Mouse (Mus musculus): Measurements from ENCODE around the gene Prkar1b. TPM values are rescaled to one million over a fixed set of nuclear protein-coding genes. Genes with fewer than 3 reads are reported as not detected.

Prkar1b gene
- 1.4 TPM in 1 of 2 replicates, not detected in the other for polyA plus RNA-seq (2012; ENCODE audit: insufficient read depth, low replicate concordance)

- TF ChIP-seq GATA1 (IDR thresholded peaks at IDR 0.05; ENCODE audit: borderline replicate concordance, low read length) (no peak), FLI1 (IDR thresholded peaks at IDR 0.05; ENCODE audit: low read length) (no peak)
- peaks cover 85% of the 10 kb centered on the region for H3K4me1 ChIP-seq
These were observed at the start of gene Prkar1b, which contains the start of gene Dnaaf5 for GRCm38 (mm10) chr5:139149681-139150602. Prkar1b (minus strand) TSS chr5:139150001. Dnaaf5 (plus strand) TSS chr5:139150223.

DNA sequence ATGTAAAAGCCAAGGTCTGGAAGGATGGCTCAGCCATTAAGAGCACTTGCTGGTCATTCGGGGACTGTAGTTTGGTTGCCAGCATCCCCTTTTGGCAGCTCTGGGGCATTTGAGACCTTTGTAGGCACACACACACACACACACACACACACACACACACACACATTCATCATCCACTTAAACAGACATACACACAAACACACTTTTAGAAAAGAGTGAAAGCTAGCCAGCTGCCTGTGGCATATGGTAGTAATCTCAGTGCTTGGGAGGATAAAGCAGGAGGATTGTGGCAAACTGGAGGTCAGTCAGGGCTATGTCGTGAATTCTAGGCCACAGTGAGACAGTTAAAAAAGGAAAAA, 49.8 kb upstream of the Prkar1b start:
- TF ChIP-seq FLI1 (IDR thresholded peaks at IDR 0.05; ENCODE audit: low read length): no peak
- TF ChIP-seq GATA1 (IDR thresholded peaks at IDR 0.05; ENCODE audit: borderline replicate concordance, low read length): no peak
- H3K4me3 ChIP-seq (replicated peaks): peak overlapping the region; percentile 99
- H3K36me3 ChIP-seq (replicated peaks; ENCODE audit: low read length): peaks cover 3% of the 10 kb centered on the region
- peaks cover 75% of the 10 kb centered on the region for H3K4me1 ChIP-seq
- H3K27me3 ChIP-seq (replicated peaks): no peaks in the 10 kb centered on the region
- no peaks in the 10 kb centered on the region for H3K9me3 ChIP-seq

More at GRCm38 (mm10) chr5:139149681-139150602, at the start of gene Prkar1b, which contains the start of gene Dnaaf5:
- Histone ChIP-seq H3K36me3 (replicated peaks; ENCODE audit: low read length) (peaks cover 66% of the 10 kb centered on the region), H3K9me3 (peaks cover 10% of the 10 kb centered on the region), H3K27me3 (replicated peaks) (no peaks in the 10 kb centered on the region), H3K4me3 (replicated peaks) (peak within 1 kb of the TSS; percentile 97)

GRCm38 (mm10) chr5:139198779-139199178, 49.0 kb upstream of the Prkar1b start:
- Histone ChIP-seq H3K27me3 (replicated peaks) (no peaks in the 10 kb centered on the region), H3K36me3 (replicated peaks; ENCODE audit: low read length) (peaks cover 3% of the 10 kb centered on the region), H3K4me1 (peaks cover 67% of the 10 kb centered on the region), H3K9me3 (no peaks in the 10 kb centered on the region), H3K4me3 (replicated peaks) (peak overlapping the region; percentile 81)
- TF ChIP-seq FLI1 (IDR thresholded peaks at IDR 0.05; ENCODE audit: low read length) (no peak), GATA1 (IDR thresholded peaks at IDR 0.05; ENCODE audit: borderline replicate concordance, low read length) (no peak)

GRCm38 (mm10) chr5:139190958-139191357, 41.2 kb upstream of the Prkar1b start:
- no peak overlapping the region for H3K4me3 ChIP-seq (replicated peaks)
- no peaks in the 10 kb centered on the region; the same call in none of the 2 replicates for H3K4me1 ChIP-seq
- TF ChIP-seq FLI1 (IDR thresholded peaks at IDR 0.05; ENCODE audit: low read length): no peak

GRCm38 (mm10) chr5:139189726-139190125, 39.9 kb upstream of the Prkar1b start:
- peaks cover 36% of the 10 kb centered on the region for H3K36me3 ChIP-seq (replicated peaks; ENCODE audit: low read length)
- H3K4me3 ChIP-seq (replicated peaks): no peak overlapping the region
- no peaks in the 10 kb centered on the region for H3K27me3 ChIP-seq (replicated peaks)
- TF ChIP-seq GATA1 (IDR thresholded peaks at IDR 0.05; ENCODE audit: borderline replicate concordance, low read length): no peak
- TF ChIP-seq FLI1 (IDR thresholded peaks at IDR 0.05; ENCODE audit: low read length): no peak
- H3K4me1 ChIP-seq: peaks cover 8% of the 10 kb centered on the region
- H3K9me3 ChIP-seq: no peaks in the 10 kb centered on the region

More at GRCm38 (mm10) chr5:139190958-139191357, 41.2 kb upstream of the Prkar1b start:
- Histone ChIP-seq H3K36me3 (replicated peaks; ENCODE audit: low read length) (peaks cover 24% of the 10 kb centered on the region), H3K27me3 (replicated peaks) (no peaks in the 10 kb centered on the region), H3K9me3 (no peaks in the 10 kb centered on the region)

DNA sequence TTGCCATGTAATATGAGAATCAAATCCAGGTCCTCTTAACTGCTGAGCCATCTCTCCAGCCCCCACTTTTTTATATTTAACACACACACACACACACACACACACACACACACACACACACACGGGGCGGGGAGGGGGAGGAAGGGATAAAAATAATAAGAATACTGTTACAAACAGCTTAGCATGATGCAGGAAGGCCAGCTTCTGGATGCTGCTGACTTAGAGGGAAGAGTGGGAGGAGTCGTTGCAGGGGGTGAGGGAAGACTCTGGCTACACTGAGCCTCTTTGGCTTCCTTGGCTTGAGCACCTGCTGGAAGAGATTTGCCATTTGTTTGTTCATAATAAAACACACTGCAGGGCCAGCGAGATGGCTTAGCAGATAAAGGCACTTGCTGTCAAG, 35.1 kb upstream of the Prkar1b start:
- Histone ChIP-seq H3K27me3 (replicated peaks) (no peaks in the 10 kb centered on the region), H3K36me3 (replicated peaks; ENCODE audit: low read length) (peaks cover 85% of the 10 kb centered on the region), H3K9me3 (no peaks in the 10 kb centered on the region), H3K4me1 (peaks cover 11% of the 10 kb centered on the region), H3K4me3 (replicated peaks) (no peak overlapping the region)
- TF ChIP-seq GATA1 (IDR thresholded peaks at IDR 0.05; ENCODE audit: borderline replicate concordance, low read length) (no peak), FLI1 (IDR thresholded peaks at IDR 0.05; ENCODE audit: low read length) (no peak)

GRCm38 (mm10) chr5:139183601-139184000, 33.8 kb upstream of the Prkar1b start:
- H3K4me3 ChIP-seq (replicated peaks): no peak overlapping the region
- peaks cover 21% of the 10 kb centered on the region for H3K4me1 ChIP-seq
- TF ChIP-seq FLI1 (IDR thresholded peaks at IDR 0.05; ENCODE audit: low read length): no peak
- H3K9me3 ChIP-seq: no peaks in the 10 kb centered on the region
- peaks cover 98% of the 10 kb centered on the region for H3K36me3 ChIP-seq (replicated peaks; ENCODE audit: low read length)
- H3K27me3 ChIP-seq (replicated peaks): no peaks in the 10 kb centered on the region

DNA sequence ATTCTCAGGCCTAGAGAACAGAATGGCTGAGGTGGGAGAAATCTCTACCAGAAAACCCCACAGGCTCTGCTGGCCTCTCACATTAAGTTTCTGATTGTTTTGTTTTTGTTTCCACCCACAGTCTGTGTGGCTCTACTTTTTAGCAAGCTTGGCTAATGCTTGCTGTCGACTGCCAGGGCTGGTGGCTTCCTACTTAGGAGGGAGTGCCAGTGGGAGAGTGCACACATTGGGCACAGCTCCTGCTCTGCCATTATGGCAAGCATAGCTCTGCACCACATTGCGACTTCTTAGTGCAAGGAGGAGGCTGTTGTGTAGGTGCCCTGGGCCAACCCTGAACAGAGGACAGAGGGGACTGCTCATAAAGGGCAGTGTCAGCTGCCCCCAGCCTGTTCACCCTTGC, 33.3 kb upstream of the Prkar1b start:
- Histone ChIP-seq H3K27me3 (replicated peaks) (no peaks in the 10 kb centered on the region), H3K4me3 (replicated peaks) (no peak overlapping the region), H3K36me3 (replicated peaks; ENCODE audit: low read length) (peaks cover 99% of the 10 kb centered on the region), H3K4me1 (peaks cover 21% of the 10 kb centered on the region), H3K9me3 (no peaks in the 10 kb centered on the region)
- TF ChIP-seq FLI1 (IDR thresholded peaks at IDR 0.05; ENCODE audit: low read length) (no peak), GATA1 (IDR thresholded peaks at IDR 0.05; ENCODE audit: borderline replicate concordance, low read length) (no peak)

GRCm38 (mm10) chr5:139178895-139179631, 29.3 kb upstream of the Prkar1b start:
- Histone ChIP-seq H3K27me3 (replicated peaks) (no peaks in the 10 kb centered on the region), H3K9me3 (no peaks in the 10 kb centered on the region), H3K36me3 (replicated peaks; ENCODE audit: low read length) (peaks cover 95% of the 10 kb centered on the region), H3K4me3 (replicated peaks) (no peak overlapping the region), H3K4me1 (peaks cover 42% of the 10 kb centered on the region)
- TF ChIP-seq FLI1 (IDR thresholded peaks at IDR 0.05; ENCODE audit: low read length) (no peak), GATA1 (IDR thresholded peaks at IDR 0.05; ENCODE audit: borderline replicate concordance, low read length) (no peak)
